Mouse (Mus musculus) heart, postnatal 10 days (tissue): ENCODE measurements around the gene Obscn. TPM values are rescaled to one million over a fixed set of nuclear protein-coding genes. Genes with fewer than 3 reads are reported as not detected.

Experiments used
- DNase-seq, 2 experiments: peaks; one replicate each; pipeline ENCODE4 v3.0.0; 2021
- intact Hi-C: fragments of 180-260 bp; cut with DNase I; formaldehyde crosslinking; loops from one replicate; pipeline ENCODE4 v1.15.1; 2025
- total RNA-seq, 2 experiments: library from RNA; stranded (reverse); gene quantifications; 2 replicates each; pipeline ENCODE4 v1.2.3; 2021

Gene Obscn
- 100 to 1,000 TPM; 427 to 465 TPM for total RNA-seq

- peak in 1 of 2 experiments; percentile 47 for DNase-seq
- intact Hi-C loops: no loop called here
Measured at GRCm38 (mm10) chr11:59135904-59136452, at the start of gene Obscn. Gene Obscn (minus strand): TSS chr11:59136402.

- intact Hi-C loops: loop anchor here (10.0 kb wide), 1 partner anchor 221 kb away; no protein-coding TSS in a partner anchor
- DNase-seq: no peak
Measured at GRCm38 (mm10) chr11:59185490-59185889, 49.3 kb upstream of the Obscn start.

GRCm38 (mm10) chr11:59183821-59184220 is 47.6 kb upstream of the Obscn start:
- intact Hi-C loops: loop anchor here (1.0 to 10.0 kb wide), 3 partner anchors 23 to 219 kb away; no protein-coding TSS in a partner anchor
- peak; percentile 83 to 85 for DNase-seq

- intact Hi-C loops: loop anchor here (1.0 to 10.0 kb wide), 3 partner anchors 22 to 218 kb away; no protein-coding TSS in a partner anchor
Measured at GRCm38 (mm10) chr11:59182864-59183331, 46.7 kb upstream of the Obscn start, which contains the start of gene Gjc2. Gene Gjc2 (minus strand): TSS chr11:59183213.

GRCm38 (mm10) chr11:59176921-59177320 is 40.7 kb upstream of the Obscn start:
- DNase-seq: no peak
- intact Hi-C loops: no loop called here

More at GRCm38 (mm10) chr11:59182864-59183331, 46.7 kb upstream of the Obscn start, which contains the start of gene Gjc2:
- DNase-seq: peak; percentile 79 to 82

GRCm38 (mm10) chr11:59176475-59176874 is 40.3 kb upstream of the Obscn start:
- DNase-seq: no peak
- intact Hi-C loops: no loop called here

- no peak for DNase-seq
- intact Hi-C loops: no loop called here
Measured at GRCm38 (mm10) chr11:59174189-59174838, 38.1 kb upstream of the Obscn start.

- DNase-seq: no peak
- intact Hi-C loops: no loop called here
Measured at GRCm38 (mm10) chr11:59170549-59170948, 34.3 kb upstream of the Obscn start.

- intact Hi-C loops: loop anchor here (10.0 kb wide), 1 partner anchor 785 kb away; no protein-coding TSS in a partner anchor
- DNase-seq: no peak
Measured at GRCm38 (mm10) chr11:59169807-59170206, 33.6 kb upstream of the Obscn start.

- no peak for DNase-seq
- intact Hi-C loops: loop anchor here (10.0 kb wide), 1 partner anchor 789 kb away; no protein-coding TSS in a partner anchor
Measured at GRCm38 (mm10) chr11:59165616-59166241, 29.5 kb upstream of the Obscn start.

- DNase-seq: no peak
Measured at GRCm38 (mm10) chr11:59164384-59164783, 28.2 kb upstream of the Obscn start.

GRCm38 (mm10) chr11:59163255-59164236 is 27.3 kb upstream of the Obscn start, which contains the start of gene Iba57:
Gene Iba57 (minus strand): TSS chr11:59163739.
- DNase-seq: peak; percentile 96 to 99
- intact Hi-C loops: loop anchor here (5.0 to 10.0 kb wide), 2 partner anchors 39 to 791 kb away; partner anchors contain the start of gene Mrpl55

More at GRCm38 (mm10) chr11:59164384-59164783, 28.2 kb upstream of the Obscn start:
- intact Hi-C loops: loop anchor here (5.0 to 10.0 kb wide), 2 partner anchors 38 to 790 kb away; partner anchors contain the start of gene Mrpl55

- intact Hi-C loops: loop anchor here (5.0 to 10.0 kb wide), 2 partner anchors 40 to 792 kb away; partner anchors contain the start of gene Mrpl55
- DNase-seq: no peak
Measured at GRCm38 (mm10) chr11:59162443-59163254, 26.4 kb upstream of the Obscn start.

GRCm38 (mm10) chr11:59161398-59161797 is 25.2 kb upstream of the Obscn start:
- intact Hi-C loops: loop anchor here (1.0 to 10.0 kb wide), 3 partner anchors 22 to 793 kb away; partner anchors contain the start of genes Gjc2 and Mrpl55
- DNase-seq: peak; percentile 76 to 81

GRCm38 (mm10) chr11:59159558-59159957 is 23.4 kb upstream of the Obscn start:
- DNase-seq: no peak
- intact Hi-C loops: no loop called here

- DNase-seq: no peak
- intact Hi-C loops: no loop called here
Measured at GRCm38 (mm10) chr11:59159099-59159498, 22.9 kb upstream of the Obscn start.

GRCm38 (mm10) chr11:59155900-59156299 is 19.7 kb upstream of the Obscn start:
- intact Hi-C loops: no loop called here
- DNase-seq: no peak

GRCm38 (mm10) chr11:59154220-59154619 is 18.0 kb upstream of the Obscn start:
- peak in 1 of 2 experiments; percentile 40 for DNase-seq
- intact Hi-C loops: no loop called here

GRCm38 (mm10) chr11:59151729-59152128 is 15.5 kb upstream of the Obscn start:
- intact Hi-C loops: no loop called here
- no peak for DNase-seq
